Mouse (Mus musculus) bone marrow, adult 2 months (tissue): ENCODE data around the gene Dph3.

Experiments
- CTCF ChIP-seq: fragments of 200-500 bp; IDR thresholded peaks from 2 replicates; pipeline ENCODE4 v1.5.1; 2011; ENCODE audit warnings: low read length, control low read depth; ENCODE audit not compliant: control insufficient read depth, insufficient read depth
- POLR2A ChIP-seq: fragments of 200-500 bp; IDR thresholded peaks from 2 replicates; pipeline ENCODE4 v1.6.1; 2011; ENCODE audit warnings: low read depth, mild to moderate bottlenecking, control low read depth, low read length, borderline replicate concordance; ENCODE audit not compliant: control insufficient read depth

DNA sequence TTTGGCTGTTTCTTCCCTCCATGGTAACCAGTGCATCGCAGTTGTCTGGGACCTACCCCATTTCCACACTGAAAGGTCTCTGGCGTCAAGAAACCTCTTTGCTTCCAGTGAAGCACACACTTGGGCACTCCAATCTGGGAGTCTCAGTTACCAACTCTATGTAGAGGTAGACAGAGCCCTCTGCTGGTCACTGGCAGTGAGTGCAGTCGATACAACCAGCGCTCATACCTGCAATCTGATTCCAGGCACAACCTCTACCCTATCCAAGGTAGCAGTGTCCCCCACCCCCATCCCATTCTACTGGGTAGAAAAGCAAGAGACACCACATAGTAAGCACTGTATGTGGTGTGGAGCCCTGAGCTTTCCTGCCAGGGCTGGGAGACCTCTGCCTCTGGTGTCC is 53.0 kb downstream of the Dph3 start:
- TF ChIP-seq CTCF (peak; percentile 68), POLR2A (no peak)
